Mouse (Mus musculus) myocyte (in vitro differentiated cells): ENCODE measurements at regions not wholly inside any gene's neighbourhood (a gene's known extent, or its start where the extent isn't known, plus 50 kb on each side); places are given as distances from the start of the nearest gene placed in this dataset.

Source experiments
- H3K27me3 ChIP-seq: one replicate; pipeline ENCODE4 v1.6.1; 2011; ENCODE audit not compliant: control insufficient read depth, insufficient read depth, insufficient read length
- H3K36me3 ChIP-seq: one replicate; pipeline ENCODE4 v1.6.1; 2011; ENCODE audit not compliant: control insufficient read depth, insufficient read depth
- H3K4me2 ChIP-seq: one replicate; pipeline ENCODE4 v1.6.1; 2011; ENCODE audit warnings: low read depth, control low read depth
- H3K4me3 ChIP-seq: one replicate; pipeline ENCODE4 v1.5.1; 2011; ENCODE audit warnings: mild to moderate bottlenecking, control low read depth, moderate library complexity
- H3K79me2 ChIP-seq: one replicate; pipeline ENCODE4 v1.6.1; 2011; ENCODE audit not compliant: control insufficient read depth, insufficient read depth
- H3ac ChIP-seq: one replicate; pipeline ENCODE4 v1.6.1; 2011; ENCODE audit not compliant: control insufficient read depth, insufficient read length
- CEBPB ChIP-seq: IDR thresholded peaks from 2 replicates; pipeline ENCODE4 v1.6.1; 2011; ENCODE audit warnings: mild to moderate bottlenecking, moderate library complexity; ENCODE audit not compliant: poor library complexity, insufficient read depth, severe bottlenecking
- E2F4 ChIP-seq: IDR thresholded peaks from one replicate; pipeline ENCODE4 v1.6.1; 2011; ENCODE audit warnings: mild to moderate bottlenecking, control low read depth, moderate library complexity; ENCODE audit not compliant: insufficient read depth
- MAX ChIP-seq: IDR thresholded peaks from one replicate; pipeline ENCODE4 v1.6.1; 2011; ENCODE audit warnings: low read depth, mild to moderate bottlenecking, control low read depth
- MYOD1 ChIP-seq, 3 experiments: IDR thresholded peaks; one replicate each; pipeline ENCODE4 v1.6.1; 2011; ENCODE audit warnings: control low read depth in 2 of 3, low read depth in 2 of 3, mild to moderate bottlenecking in 2 of 3, moderate library complexity in 1 of 3; ENCODE audit not compliant: insufficient read length in 2 of 3, control insufficient read depth in 1 of 3
- MYOG ChIP-seq, 3 experiments: IDR thresholded peaks; one replicate each; pipeline ENCODE4 v1.6.1; 2011; ENCODE audit warnings: control low read depth in 2 of 3, low read depth in 2 of 3, mild to moderate bottlenecking in 2 of 3; ENCODE audit not compliant: insufficient read length in 2 of 3, control insufficient read depth in 1 of 3, insufficient read depth in 1 of 3
- POLR2A ChIP-seq: IDR thresholded peaks from one replicate; pipeline ENCODE4 v1.6.1; 2011; ENCODE audit warnings: low read depth, mild to moderate bottlenecking, control low read depth, moderate library complexity; ENCODE audit not compliant: insufficient read length
- POLR2AphosphoS2 ChIP-seq: IDR thresholded peaks from one replicate; pipeline ENCODE4 v1.6.1; 2011; ENCODE audit warnings: low read depth, control low read depth; ENCODE audit not compliant: insufficient read length
- SRF ChIP-seq: IDR thresholded peaks from one replicate; pipeline ENCODE4 v1.6.1; 2011; ENCODE audit warnings: low read depth; ENCODE audit not compliant: control insufficient read depth, insufficient read length
- TCF12 ChIP-seq: IDR thresholded peaks from one replicate; pipeline ENCODE4 v1.6.1; 2011; ENCODE audit warnings: mild to moderate bottlenecking, control low read depth; ENCODE audit not compliant: poor library complexity, insufficient read depth, severe bottlenecking

DNA sequence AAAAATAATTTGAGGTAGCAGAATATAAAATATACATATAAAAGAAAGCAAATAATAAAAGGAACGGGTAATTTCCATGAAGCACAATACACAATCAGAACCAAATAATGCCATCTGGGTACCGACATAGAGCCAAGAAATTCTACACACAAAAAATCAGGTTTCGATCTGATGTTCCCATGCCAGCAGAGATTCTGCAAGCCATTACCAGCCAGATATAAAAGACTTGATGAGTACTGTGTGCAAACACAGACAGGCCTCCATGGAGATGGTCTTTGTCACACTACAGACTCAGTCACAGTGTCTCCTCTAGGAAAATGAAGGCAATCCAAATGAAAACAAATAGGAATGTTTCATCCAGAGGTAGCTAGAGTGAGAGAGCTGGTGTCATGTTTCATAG is 1430.7 kb downstream of the Cdh18 start:
- H3K27me3 ChIP-seq, result no peaks in the 10 kb centered on the region
- TF ChIP-seq CEBPB (no peak), SRF (no peak), MYOG (IDR thresholded peaks at IDR 0.05; ENCODE audit: control insufficient read depth in 1 of 3, insufficient read depth in 1 of 3, insufficient read length in 2 of 3, low read depth in 2 of 3) (no peak), E2F4 (no peak), TCF12 (no peak), MYOD1 (IDR thresholded peaks at IDR 0.05; ENCODE audit: control insufficient read depth in 1 of 3, insufficient read length in 2 of 3, low read depth in 2 of 3) (no peak), MAX (no peak), POLR2AphosphoS2 (no peak), POLR2A (no peak)
- H3K36me3 ChIP-seq, result no peaks in the 10 kb centered on the region
- H3K79me2 ChIP-seq, result no peaks in the 10 kb centered on the region
- H3ac ChIP-seq, result no peak overlapping the region
- H3K4me2 ChIP-seq, result no peak overlapping the region
- no peak overlapping the region for H3K4me3 ChIP-seq
